Mouse (Mus musculus) neural tube, embryonic 15.5 days (tissue): Measurements from ENCODE around the gene Slc16a13. TPM values are rescaled to one million over a fixed set of nuclear protein-coding genes. Genes with fewer than 3 reads are reported as not detected.

ENCODE experiments used
- ATAC-seq: fragments of 200-750 bp; cut with Nextera tagmentation; 2 replicates; pipeline ENCODE4 v1.8.0; 2017; ENCODE audit warnings: mild to moderate bottlenecking, moderate TSS enrichment, moderate library complexity; ENCODE audit not compliant: low FRiP score
- H3K27ac ChIP-seq: fragments of 300-500 bp; sonication (generic); replicated peaks from 2 replicates; pipeline ENCODE4 v1.5.1; 2015; ENCODE audit warnings: mild to moderate bottlenecking, inconsistent platforms
- H3K27me3 ChIP-seq: fragments of 300-500 bp; sonication (generic); replicated peaks from 2 replicates; pipeline ENCODE4 v1.6.1; 2015; ENCODE audit warnings: inconsistent platforms
- H3K36me3 ChIP-seq: fragments of 300-500 bp; sonication (generic); 2 replicates; pipeline ENCODE4 v1.6.1; 2015; ENCODE audit warnings: inconsistent platforms
- H3K4me1 ChIP-seq: fragments of 300-500 bp; sonication (generic); 2 replicates; pipeline ENCODE4 v1.6.1; 2015; ENCODE audit warnings: inconsistent platforms
- H3K4me2 ChIP-seq: fragments of 300-500 bp; sonication (generic); 2 replicates; pipeline ENCODE4 v1.6.1; 2015; ENCODE audit warnings: inconsistent platforms, mild to moderate bottlenecking, moderate library complexity
- H3K4me3 ChIP-seq: fragments of 300-500 bp; sonication (generic); replicated peaks from 2 replicates; pipeline ENCODE4 v1.5.1; 2015; ENCODE audit warnings: mild to moderate bottlenecking, inconsistent platforms
- H3K9ac ChIP-seq: fragments of 300-500 bp; sonication (generic); replicated peaks from 2 replicates; pipeline ENCODE4 v1.6.1; 2015; ENCODE audit warnings: mild to moderate bottlenecking, inconsistent platforms
- H3K9me3 ChIP-seq: fragments of 300-500 bp; sonication (generic); replicated peaks from 2 replicates; pipeline ENCODE4 v1.6.1; 2016; ENCODE audit warnings: inconsistent platforms
- WGBS: fragments of 180-500 bp; shearing (Covaris S2); methylation state at CpG from one replicate; pipeline ENCODE4 v1.1.7; 2015; ENCODE audit warnings: mixed read lengths; 5-methylcytosine and 5-hydroxymethylcytosine counted together
- polyA plus RNA-seq: library from polyadenylated mRNA; unstranded; fragments of >200 nt; fragmentation: Nextera tagmentation; extraction: Ambion mirVana; gene quantifications from 2 replicates; pipeline ENCODE4 v1.2.1, GENCODE M21; 2015

Slc16a13 gene
- polyA plus RNA-seq, 1 experiment from 2014 or later, result 12.4 TPM

DNA sequence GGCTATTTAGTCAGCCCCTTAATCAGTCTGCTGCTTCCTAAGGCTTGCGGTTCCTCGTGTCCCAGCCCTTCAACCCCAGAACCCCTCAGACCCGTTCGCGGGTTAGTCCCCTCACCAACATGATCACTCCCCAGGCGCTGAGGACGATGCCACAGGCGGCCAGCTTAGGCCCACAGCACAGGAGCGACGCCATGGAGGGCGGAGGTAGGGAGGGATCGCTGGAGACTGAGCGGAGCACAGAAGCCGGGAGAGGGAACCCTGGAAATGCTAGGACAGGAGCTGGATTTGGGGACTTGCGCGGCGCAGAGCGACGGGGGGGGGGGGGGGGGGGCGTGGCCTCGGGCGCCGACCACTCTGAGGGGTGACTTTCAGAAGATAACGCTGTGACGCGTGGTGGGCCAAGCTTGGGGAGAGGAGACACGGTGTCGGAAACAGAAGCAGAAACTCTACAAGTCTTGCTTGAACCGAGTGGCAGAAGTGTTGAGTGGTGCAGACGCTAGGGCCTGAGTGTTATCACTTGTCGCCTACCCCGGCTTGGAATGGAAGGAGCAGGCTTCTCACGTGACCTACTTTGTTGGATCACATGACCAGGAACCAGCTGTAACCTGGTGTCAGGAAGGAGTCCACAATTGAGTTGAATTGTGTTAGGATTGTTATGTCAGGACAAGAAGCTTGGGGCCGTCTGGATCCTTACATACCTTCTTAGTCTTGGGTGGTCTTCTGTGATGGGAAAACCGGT, 18.8 kb upstream of the Slc16a13 start, which contains the start of the genes Gm21988 and Rnasek:
Gm21988 (minus strand) TSS at position 290 of the 739 bp plus-strand sequence.
Rnasek (minus strand) TSS at position 302 of the 739 bp plus-strand sequence.
- peaks cover 3% of the 10 kb centered on the region; the same call in 1 of the 2 replicates for H3K27me3 ChIP-seq
- peak within 1 kb of the TSS; percentile 93 for H3K4me2 ChIP-seq
- peak within 1 kb of the TSS; percentile 68 for H3K9ac ChIP-seq
- H3K4me1 ChIP-seq, result peaks cover 34% of the 10 kb centered on the region
- peak; percentile 51 for ATAC-seq
- WGBS, result under 1% methylated on average over 34 of the region's 35 CpGs
- H3K9me3 ChIP-seq, result no peaks in the 10 kb centered on the region
- H3K27ac ChIP-seq, result peak within 1 kb of the TSS; percentile 97
- H3K36me3 ChIP-seq, result peaks cover 13% of the 10 kb centered on the region
- H3K4me3 ChIP-seq, result peak within 1 kb of the TSS; percentile 61

DNA sequence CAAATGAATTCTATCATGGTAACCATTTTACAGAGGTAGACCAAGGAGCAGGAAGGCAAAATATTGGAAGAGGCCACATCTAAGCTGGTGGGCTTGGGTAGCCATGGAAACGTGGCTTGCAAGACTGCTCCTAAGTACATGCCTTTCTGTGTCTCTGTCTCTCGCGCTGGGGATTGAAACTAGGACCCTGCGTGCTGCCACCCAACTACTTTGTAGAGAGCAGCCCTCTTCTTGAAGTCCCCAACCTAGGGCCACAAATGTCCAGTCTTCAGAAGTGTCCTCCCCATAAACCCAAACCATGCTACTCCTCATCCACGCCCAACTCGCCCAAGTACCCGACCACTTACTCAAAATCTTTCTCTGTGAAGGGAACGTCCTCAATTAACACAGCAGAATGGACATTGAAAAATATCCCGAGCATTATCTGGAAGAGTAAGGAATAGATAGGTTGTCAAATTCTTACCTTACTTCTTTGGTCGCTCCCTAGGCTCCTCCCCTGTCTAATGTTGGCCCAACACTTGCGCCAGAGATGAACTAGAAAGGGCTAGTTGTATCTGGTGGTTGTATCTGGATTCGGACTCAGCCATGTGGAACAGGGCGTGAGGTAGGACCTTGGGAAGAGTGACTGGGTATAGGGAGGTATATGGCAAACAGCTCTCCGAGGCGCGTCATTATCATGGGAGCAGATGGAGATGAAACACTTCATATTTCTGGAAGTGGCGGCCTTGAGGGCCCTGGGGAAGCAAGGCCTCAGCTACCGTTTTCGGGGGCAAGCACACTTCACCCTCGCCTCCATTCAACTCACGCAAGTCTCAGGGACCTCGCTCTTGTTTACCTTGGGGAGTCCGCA, 18.0 kb upstream of the Slc16a13 start:
- 11% methylated on average over 23 of the region's 23 CpGs for WGBS
- Histone ChIP-seq H3K36me3 (peaks cover 16% of the 10 kb centered on the region), H3K9ac (peak overlapping the region; percentile 68), H3K27me3 (no peaks in the 10 kb centered on the region), H3K27ac (peak overlapping the region; percentile 97), H3K4me1 (peaks cover 38% of the 10 kb centered on the region), H3K9me3 (no peaks in the 10 kb centered on the region), H3K4me2 (peak overlapping the region; percentile 93), H3K4me3 (peak overlapping the region; percentile 61)
- no peak for ATAC-seq

DNA sequence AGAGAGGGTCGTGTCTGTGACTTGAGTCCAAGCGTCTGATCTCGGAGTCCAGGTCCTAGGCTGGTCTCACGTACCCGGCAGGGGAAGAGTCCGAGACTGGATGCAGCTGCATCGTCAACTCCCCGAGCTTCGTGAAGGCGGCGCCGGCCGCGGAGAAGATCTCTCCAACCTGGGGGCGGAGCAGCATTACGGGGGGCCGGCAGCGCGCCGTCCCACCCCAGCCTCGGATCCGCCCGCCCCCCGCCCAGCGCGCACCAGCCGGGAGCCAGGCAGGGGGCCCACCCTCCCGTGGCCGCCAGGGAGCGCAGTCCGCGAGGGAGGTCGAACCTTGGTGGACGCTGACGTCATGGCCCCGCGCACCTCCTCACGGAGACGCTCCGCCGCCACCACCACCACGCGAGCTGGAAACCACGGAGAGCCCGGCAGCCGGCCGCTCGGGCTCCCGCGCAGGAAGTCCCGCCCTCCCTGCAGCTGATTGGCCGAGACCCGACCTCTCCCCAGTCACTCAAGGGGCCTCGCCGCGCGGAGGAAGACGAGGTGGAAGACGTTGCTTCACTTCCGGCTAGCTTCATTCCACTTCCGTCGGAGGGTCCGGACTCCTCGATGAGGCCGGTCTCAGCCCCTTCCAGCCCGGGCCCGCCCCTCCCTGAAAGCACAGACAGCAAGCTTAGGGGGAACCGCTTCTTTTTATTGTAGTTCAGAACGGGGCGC, 16.7 kb upstream of the Slc16a13 start, which contains the start of gene 0610010K14Rik:
0610010K14Rik (minus strand) TSS at position 458 of the 711 bp plus-strand sequence.
- Histone ChIP-seq H3K9me3 (no peaks in the 10 kb centered on the region), H3K27me3 (no peaks in the 10 kb centered on the region), H3K36me3 (peaks cover 16% of the 10 kb centered on the region), H3K4me3 (peak within 1 kb of the TSS; percentile 61), H3K4me2 (peak within 1 kb of the TSS; percentile 93), H3K4me1 (peaks cover 41% of the 10 kb centered on the region), H3K27ac (peak within 1 kb of the TSS; percentile 97), H3K9ac (peak within 1 kb of the TSS; percentile 79)
- WGBS, result under 1% methylated on average over 70 of the region's 70 CpGs
- ATAC-seq, result peak; percentile 95

- H3K4me1 ChIP-seq, result peaks cover 41% of the 10 kb centered on the region
- H3K36me3 ChIP-seq, result peaks cover 16% of the 10 kb centered on the region
- ATAC-seq, result no peak
Observed at GRCm38 (mm10) chr11:70236717-70237116, 15.9 kb upstream of the Slc16a13 start.

DNA sequence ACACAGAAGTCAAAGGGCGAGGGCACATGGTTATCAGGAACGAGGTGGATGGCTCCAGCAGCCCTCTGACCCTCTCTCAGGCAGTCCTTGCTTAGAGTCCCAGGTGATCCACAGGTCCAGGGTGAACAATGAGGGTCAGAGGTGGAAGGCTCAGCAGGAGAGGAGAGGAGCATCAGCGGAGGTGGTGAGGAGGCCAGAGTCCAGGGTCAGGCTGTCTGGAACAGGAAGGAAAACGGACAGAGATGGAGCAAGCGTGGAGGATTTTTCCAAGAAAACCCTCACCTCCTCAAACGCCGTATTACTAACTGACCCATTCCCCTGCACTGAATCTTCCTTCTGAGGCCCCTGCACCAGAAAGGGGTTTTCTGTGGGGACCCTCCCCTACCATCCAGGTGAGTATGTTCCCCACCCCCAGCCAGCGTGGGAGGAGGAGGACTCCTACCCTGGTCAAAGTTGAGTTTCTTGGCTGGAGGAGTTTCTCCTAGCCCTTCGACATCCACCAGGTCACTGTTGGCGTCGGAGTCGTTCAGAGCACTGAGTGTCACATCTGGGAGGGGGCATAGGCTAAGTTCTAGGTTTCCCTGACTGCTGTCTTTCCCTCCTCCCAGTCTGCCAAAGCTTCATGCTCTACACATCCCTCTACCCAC, 14.5 kb upstream of the Slc16a13 start:
- no peak overlapping the region for H3K9ac ChIP-seq
- WGBS, result 94% methylated on average over 12 of the region's 12 CpGs
- H3K4me1 ChIP-seq, result peaks cover 36% of the 10 kb centered on the region
- H3K9me3 ChIP-seq, result no peaks in the 10 kb centered on the region
- no peak overlapping the region for H3K27ac ChIP-seq
- no peak overlapping the region for H3K4me2 ChIP-seq
- H3K4me3 ChIP-seq, result no peak overlapping the region
- peaks cover 16% of the 10 kb centered on the region for H3K36me3 ChIP-seq
- peaks cover 14% of the 10 kb centered on the region for H3K27me3 ChIP-seq
- ATAC-seq, result no peak

More at GRCm38 (mm10) chr11:70236717-70237116, 15.9 kb upstream of the Slc16a13 start:
- no peaks in the 10 kb centered on the region for H3K9me3 ChIP-seq
- 31% methylated on average over 7 of the region's 7 CpGs for WGBS
- H3K27me3 ChIP-seq, result 0 out of 2 replicates have a peak, but pooled peaks cover 1% of the 10 kb centered on the region
- peak overlapping the region; percentile 61 for H3K4me3 ChIP-seq
- peak overlapping the region; percentile 79 for H3K9ac ChIP-seq
- peak overlapping the region; percentile 93 for H3K4me2 ChIP-seq
- H3K27ac ChIP-seq, result peak overlapping the region; percentile 97

DNA sequence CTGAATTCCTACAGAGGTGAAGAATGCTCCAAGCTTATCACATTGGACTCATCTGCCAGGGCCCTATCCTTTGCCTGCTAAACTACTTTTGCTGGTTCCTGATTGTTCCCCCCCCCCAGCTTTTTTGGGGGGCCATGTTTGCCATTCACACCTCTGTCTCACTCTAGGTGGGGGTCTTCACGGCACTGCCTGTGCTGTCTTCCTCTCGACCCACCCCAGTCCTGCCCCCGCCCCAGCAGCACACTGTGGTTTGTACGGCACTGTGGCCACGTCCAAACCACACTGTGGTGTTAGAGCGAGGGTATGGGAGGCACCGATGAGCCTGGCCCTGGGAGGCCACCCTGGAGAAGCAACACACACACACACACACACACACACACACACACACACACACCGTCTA, 13.6 kb upstream of the Slc16a13 start:
- H3K9me3 ChIP-seq, result no peaks in the 10 kb centered on the region
- 97% methylated on average over 8 of the region's 8 CpGs for WGBS
- H3K4me3 ChIP-seq, result no peak overlapping the region
- H3K9ac ChIP-seq, result no peak overlapping the region
- H3K4me1 ChIP-seq, result peaks cover 43% of the 10 kb centered on the region
- no peak overlapping the region for H3K4me2 ChIP-seq
- ATAC-seq, result no peak
- H3K27ac ChIP-seq, result no peak overlapping the region
- H3K36me3 ChIP-seq, result peaks cover 16% of the 10 kb centered on the region
- peaks cover 22% of the 10 kb centered on the region for H3K27me3 ChIP-seq

DNA sequence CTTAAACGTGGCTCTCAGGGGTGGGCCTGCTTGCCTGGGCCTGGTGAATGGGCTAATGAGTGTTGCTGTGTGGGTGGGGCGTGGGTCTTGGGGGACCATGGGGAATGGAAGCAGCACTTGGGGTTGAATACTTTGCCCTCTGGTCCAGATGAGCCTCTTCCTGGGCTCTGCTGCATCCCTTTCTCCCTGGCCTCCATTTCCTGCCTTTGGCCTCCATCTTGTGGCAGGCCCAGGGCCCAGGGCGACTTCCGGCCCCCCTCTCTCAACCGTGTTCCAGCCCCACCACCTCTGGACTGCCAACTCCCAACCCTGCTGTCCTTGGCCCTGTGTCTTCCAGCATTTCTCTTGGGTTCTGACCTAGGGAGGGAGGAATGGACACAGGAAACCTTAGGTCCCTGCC, 13.2 kb upstream of the Slc16a13 start:
- H3K36me3 ChIP-seq, result peaks cover 16% of the 10 kb centered on the region
- H3K4me1 ChIP-seq, result peaks cover 46% of the 10 kb centered on the region
- no peak for ATAC-seq
- H3K4me2 ChIP-seq, result no peak overlapping the region
- H3K27me3 ChIP-seq, result peaks cover 27% of the 10 kb centered on the region
- H3K4me3 ChIP-seq, result no peak overlapping the region
- WGBS, result 70% methylated on average over 5 of the region's 5 CpGs
- H3K27ac ChIP-seq, result no peak overlapping the region
- H3K9me3 ChIP-seq, result no peaks in the 10 kb centered on the region
- H3K9ac ChIP-seq, result no peak overlapping the region

DNA sequence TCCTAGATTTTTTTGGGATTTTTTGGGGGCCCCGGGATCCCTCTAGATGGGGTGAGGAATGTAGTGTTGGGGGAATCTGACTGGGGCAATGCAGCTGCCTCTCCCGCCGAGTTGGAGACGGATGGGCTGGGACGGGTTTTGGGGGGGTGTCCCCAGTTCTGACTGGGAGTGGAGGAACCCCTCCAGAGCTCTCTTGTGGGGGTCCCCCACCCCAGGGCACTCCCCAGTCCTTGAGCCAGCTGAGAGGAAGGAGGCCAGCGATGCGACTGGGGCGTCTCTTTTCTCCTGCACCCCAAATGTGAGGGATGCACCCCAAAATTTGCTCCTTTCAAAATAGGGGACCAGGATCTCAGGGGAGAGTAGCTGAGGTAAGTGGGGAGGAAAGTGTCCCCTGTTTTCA, 12.2 kb upstream of the Slc16a13 start:
- peaks cover 16% of the 10 kb centered on the region for H3K36me3 ChIP-seq
- no peak overlapping the region; the same call in 1 of the 2 replicates for H3K9ac ChIP-seq
- 41% methylated on average over 8 of the region's 8 CpGs for WGBS
- peaks cover 37% of the 10 kb centered on the region for H3K27me3 ChIP-seq
- H3K4me3 ChIP-seq, result peak overlapping the region; percentile 36; the same call in 1 of the 2 replicates
- H3K4me1 ChIP-seq, result peaks cover 42% of the 10 kb centered on the region
- no peak overlapping the region for H3K27ac ChIP-seq
- H3K4me2 ChIP-seq, result peak overlapping the region; percentile 55
- ATAC-seq, result no peak
- no peaks in the 10 kb centered on the region for H3K9me3 ChIP-seq

DNA sequence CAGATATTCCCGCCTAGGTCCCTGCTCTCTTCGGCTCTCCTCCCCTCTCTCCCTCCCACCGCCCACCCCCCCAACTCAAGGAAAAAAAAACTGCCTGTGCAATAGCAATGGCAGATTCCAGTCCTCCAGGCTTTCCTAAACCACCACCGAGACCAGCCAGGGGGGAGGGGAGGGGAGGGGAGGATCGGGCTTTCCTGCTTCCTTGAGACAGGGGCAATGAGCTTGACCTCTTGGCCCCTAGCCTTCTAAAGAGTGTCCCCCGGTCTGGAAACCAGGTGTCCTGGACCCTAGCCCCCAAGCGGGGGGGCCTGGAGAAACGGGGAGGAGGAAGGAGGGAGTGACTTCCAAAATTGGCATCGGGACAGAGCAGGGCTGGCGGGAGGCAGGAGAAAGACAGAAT, 11.7 kb upstream of the Slc16a13 start:
- Histone ChIP-seq H3K4me3 (peak overlapping the region; percentile 36), H3K27ac (no peak overlapping the region), H3K4me2 (peak overlapping the region; percentile 55), H3K4me1 (peaks cover 42% of the 10 kb centered on the region), H3K27me3 (peaks cover 42% of the 10 kb centered on the region), H3K9me3 (no peaks in the 10 kb centered on the region), H3K36me3 (peaks cover 16% of the 10 kb centered on the region), H3K9ac (peak overlapping the region; percentile 47)
- ATAC-seq, result no peak
- WGBS, result 6% methylated on average over 9 of the region's 10 CpGs

GRCm38 (mm10) chr11:70230239-70230727, 9.4 kb upstream of the Slc16a13 start:
- peaks cover 62% of the 10 kb centered on the region for H3K27me3 ChIP-seq
- H3K36me3 ChIP-seq, result peaks cover 9% of the 10 kb centered on the region
- WGBS, result under 1% methylated on average over 32 of the region's 32 CpGs
- peak overlapping the region; percentile 18 for H3K4me3 ChIP-seq
- no peaks in the 10 kb centered on the region for H3K9me3 ChIP-seq
- ATAC-seq, result no peak
- peak overlapping the region; percentile 63 for H3K4me2 ChIP-seq
- no peak overlapping the region for H3K9ac ChIP-seq
- no peak overlapping the region for H3K27ac ChIP-seq
- H3K4me1 ChIP-seq, result peaks cover 42% of the 10 kb centered on the region
